Mouse (Mus musculus) thymus, postnatal 0 days (tissue): ENCODE data around the gene Tmem222. TPM values are rescaled to one million over a fixed set of nuclear protein-coding genes. Genes with fewer than 3 reads are reported as not detected.

Experiments used
- DNase-seq: peaks from one replicate; pipeline ENCODE4 v3.0.0-alpha.2; 2015; ENCODE audit warnings: low spot score
- polyA plus RNA-seq: library from polyadenylated mRNA; unstranded; fragments of >200 nt; fragmentation: Nextera tagmentation; extraction: Ambion mirVana; gene quantifications from 2 replicates; pipeline ENCODE4 v1.2.1, GENCODE M21; 2015

Gene Tmem222
- polyA plus RNA-seq, 1 experiment from 2014 or later: 94.0 TPM

- no peak for DNase-seq
Measured at GRCm38 (mm10) chr4:133218745-133219144, 58.8 kb downstream of the Tmem222 start.

- peak; percentile 74 for DNase-seq
Measured at GRCm38 (mm10) chr4:133217641-133218040, 60.0 kb downstream of the Tmem222 start.

Other genes with a start within 250 kb of the Tmem222 start
- gene Wasf2, start 147.3 kb downstream of the Tmem222 start, polyA plus RNA-seq: 140 and 190 TPM in 2 replicates
- gene Cd164l2, start 65.7 kb downstream of the Tmem222 start, polyA plus RNA-seq: 0.86 and 1.1 TPM in 2 replicates
- gene Gpr3, start 65.3 kb downstream of the Tmem222 start, polyA plus RNA-seq: not detected in 2 replicates
- 2.2 and 2.6 TPM in 2 replicates for gene Map3k6, start 37.0 kb downstream of the Tmem222 start, polyA plus RNA-seq
- gene Sytl1, start 14.7 kb downstream of the Tmem222 start, polyA plus RNA-seq: 34.2 and 34.8 TPM in 2 replicates
- gene Wdtc1, start 75.7 kb upstream of the Tmem222 start, polyA plus RNA-seq: 13.6 and 14.2 TPM in 2 replicates
- gene Slc9a1, start 91.9 kb upstream of the Tmem222 start, polyA plus RNA-seq: 5.2 and 6.2 TPM in 2 replicates
- 0.38 and 0.40 TPM in 2 replicates for gene Tent5b, start 202.3 kb upstream of the Tmem222 start, polyA plus RNA-seq
- gene Trnp1, start 220.8 kb upstream of the Tmem222 start, polyA plus RNA-seq: 1.2 and 1.4 TPM in 2 replicates
- gene Kdf1, start 241.2 kb upstream of the Tmem222 start, polyA plus RNA-seq: 9.7 and 11.2 TPM in 2 replicates